Mouse (Mus musculus) liver, adult 2 months (tissue): ENCODE measurements around the gene Dusp2. TPM values are rescaled to one million over a fixed set of nuclear protein-coding genes. Genes with fewer than 3 reads are reported as not detected.

Experiments
- DNase-seq: peaks from one replicate; pipeline ENCODE4 v3.0.0-alpha.2; 2011; ENCODE audit warnings: low read depth, low spot score; ENCODE audit errors: extremely low read depth
- H3K27ac ChIP-seq: fragments of 200-500 bp; replicated peaks from 2 replicates; pipeline ENCODE4 v1.5.1; 2012; ENCODE audit warnings: low read depth, mild to moderate bottlenecking, control low read depth, inconsistent platforms, low read length; ENCODE audit not compliant: insufficient read depth
- H3K27me3 ChIP-seq: fragments of 200-500 bp; 2 replicates; pipeline ENCODE4 v1.6.1; 2012; ENCODE audit warnings: mild to moderate bottlenecking, moderate library complexity, low read length, inconsistent platforms; ENCODE audit not compliant: control insufficient read depth, insufficient read depth
- H3K36me3 ChIP-seq: fragments of 200-500 bp; 2 replicates; pipeline ENCODE4 v1.6.1; 2012; ENCODE audit warnings: low read length, inconsistent platforms; ENCODE audit not compliant: control insufficient read depth, insufficient read depth
- H3K4me1 ChIP-seq: fragments of 200-500 bp; 2 replicates; pipeline ENCODE4 v1.6.1; 2011; ENCODE audit warnings: low read length; ENCODE audit not compliant: control insufficient read depth, insufficient read depth
- H3K4me3 ChIP-seq: fragments of 200-500 bp; 2 replicates; pipeline ENCODE4 v1.5.1; 2011; ENCODE audit warnings: low read depth, mild to moderate bottlenecking, control low read depth, low read length, moderate library complexity; ENCODE audit not compliant: insufficient read depth
- H3K79me2 ChIP-seq: fragments of 200-500 bp; 2 replicates; pipeline ENCODE4 v1.6.1; 2012; ENCODE audit warnings: inconsistent platforms, mild to moderate bottlenecking, low read length, moderate library complexity; ENCODE audit not compliant: control insufficient read depth, insufficient read depth
- H3K9ac ChIP-seq: fragments of 200-500 bp; 2 replicates; pipeline ENCODE4 v1.6.1; 2012; ENCODE audit warnings: low read depth, mild to moderate bottlenecking, control low read depth, inconsistent platforms, low read length
- CTCF ChIP-seq: fragments of 200-500 bp; IDR thresholded peaks from 2 replicates; pipeline ENCODE4 v1.5.1; 2011; ENCODE audit warnings: low read depth, low read length, control low read depth
- POLR2A ChIP-seq: fragments of 200-500 bp; IDR thresholded peaks from 2 replicates; pipeline ENCODE4 v1.6.1; 2011; ENCODE audit warnings: low read length, control low read depth; ENCODE audit not compliant: insufficient read depth; ENCODE audit errors: extremely low read depth
- WGBS: fragments of 180-500 bp; shearing (Covaris S2); methylation state at CpG from one replicate; pipeline ENCODE4 v1.1.7; 2018; 5-methylcytosine and 5-hydroxymethylcytosine counted together
- polyA plus RNA-seq: library from polyadenylated mRNA; depleted of rRNA; stranded (reverse); fragments of >200 nt; gene quantifications from 2 replicates; pipeline ENCODE4 v1.2.3, GENCODE M21; 2012
- total RNA-seq: library from RNA; depleted of rRNA; stranded (reverse); fragments of >200 nt; gene quantifications from 2 replicates; pipeline ENCODE4 v1.2.3, GENCODE M21; 2014

Dusp2 gene
- total and polyA plus RNA-seq, 2 experiments = 0.37 to 0.83 TPM

DNA sequence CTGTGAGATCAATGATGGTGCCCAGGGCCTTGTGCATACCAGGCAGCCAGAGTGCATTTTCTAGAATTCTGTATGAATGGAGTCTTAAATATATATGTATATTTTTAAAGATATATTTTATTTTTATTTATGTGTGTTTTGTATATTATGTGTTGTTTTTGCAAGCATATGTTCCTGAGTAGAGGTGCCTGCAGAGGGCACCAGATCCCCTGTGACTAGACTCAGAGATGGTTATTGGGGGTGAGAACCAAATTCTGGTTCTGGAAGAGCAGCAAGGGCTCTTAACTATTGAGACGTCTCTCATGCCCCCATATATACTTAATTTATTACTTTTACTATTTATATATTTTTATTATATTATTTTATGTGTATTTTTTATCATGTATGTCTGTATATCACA is 24.8 kb upstream of the Dusp2 start:
- Histone ChIP-seq H3K4me3 (no peak overlapping the region), H3K9ac (no peak overlapping the region), H3K4me1 (peaks cover 2% of the 10 kb centered on the region; the same call in 1 of the 2 replicates), H3K79me2 (no peaks in the 10 kb centered on the region), H3K27ac (no peak overlapping the region), H3K36me3 (no peaks in the 10 kb centered on the region), H3K27me3 (no peaks in the 10 kb centered on the region)
- WGBS = 89% methylated on average over 1 of the region's 1 CpGs
- no peak for DNase-seq
- TF ChIP-seq POLR2A (no peak), CTCF (no peak)

DNA sequence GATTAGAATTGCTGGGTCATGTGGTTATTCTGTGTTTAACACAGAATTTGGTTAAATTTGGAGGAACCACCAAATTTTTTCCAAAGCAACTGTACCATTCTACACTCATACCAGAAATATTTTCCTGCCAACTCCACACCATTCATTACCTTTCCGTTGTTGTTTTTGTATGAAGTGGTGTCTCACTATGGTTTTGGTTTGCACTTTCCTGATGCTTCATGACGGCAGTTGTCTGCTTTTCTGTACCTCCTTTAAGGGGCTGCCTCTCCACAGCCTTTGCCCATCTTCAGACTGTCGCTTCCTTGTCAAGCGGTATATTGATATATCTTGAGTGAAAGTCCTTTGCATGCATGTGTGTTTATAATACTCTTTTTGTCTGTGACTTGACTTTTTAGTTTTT is 23.2 kb upstream of the Dusp2 start:
- TF ChIP-seq CTCF (no peak), POLR2A (no peak)
- H3K36me3 ChIP-seq = no peaks in the 10 kb centered on the region
- H3K4me3 ChIP-seq = no peak overlapping the region
- H3K9ac ChIP-seq = no peak overlapping the region
- WGBS = 95% methylated on average over 4 of the region's 4 CpGs
- H3K27me3 ChIP-seq = no peaks in the 10 kb centered on the region
- H3K79me2 ChIP-seq = no peaks in the 10 kb centered on the region
- no peak for DNase-seq
- peaks cover 2% of the 10 kb centered on the region; the same call in 1 of the 2 replicates for H3K4me1 ChIP-seq
- H3K27ac ChIP-seq = no peak overlapping the region

DNA sequence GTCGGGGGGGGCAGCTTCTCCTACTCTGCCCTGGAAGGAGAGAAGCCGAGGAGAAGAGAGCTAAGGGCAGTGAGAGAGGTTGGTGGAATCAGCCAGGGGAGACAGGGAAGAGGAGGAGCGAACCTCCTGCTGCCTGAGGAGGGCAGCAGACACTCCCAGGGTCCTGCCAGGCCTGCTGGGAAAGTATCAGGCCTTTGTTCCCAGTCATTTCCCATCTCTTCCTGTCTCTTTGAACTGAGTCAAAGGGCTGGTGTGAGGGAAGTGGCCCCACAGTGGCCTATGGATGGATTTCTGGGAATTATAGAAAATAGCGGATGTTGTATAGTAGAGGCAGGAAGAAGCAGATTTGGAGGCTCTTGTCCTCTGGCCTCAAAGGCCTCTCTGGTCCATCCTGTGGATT is 22.1 kb upstream of the Dusp2 start:
- DNase-seq = no peak
- WGBS = 75% methylated on average over 4 of the region's 4 CpGs

DNA sequence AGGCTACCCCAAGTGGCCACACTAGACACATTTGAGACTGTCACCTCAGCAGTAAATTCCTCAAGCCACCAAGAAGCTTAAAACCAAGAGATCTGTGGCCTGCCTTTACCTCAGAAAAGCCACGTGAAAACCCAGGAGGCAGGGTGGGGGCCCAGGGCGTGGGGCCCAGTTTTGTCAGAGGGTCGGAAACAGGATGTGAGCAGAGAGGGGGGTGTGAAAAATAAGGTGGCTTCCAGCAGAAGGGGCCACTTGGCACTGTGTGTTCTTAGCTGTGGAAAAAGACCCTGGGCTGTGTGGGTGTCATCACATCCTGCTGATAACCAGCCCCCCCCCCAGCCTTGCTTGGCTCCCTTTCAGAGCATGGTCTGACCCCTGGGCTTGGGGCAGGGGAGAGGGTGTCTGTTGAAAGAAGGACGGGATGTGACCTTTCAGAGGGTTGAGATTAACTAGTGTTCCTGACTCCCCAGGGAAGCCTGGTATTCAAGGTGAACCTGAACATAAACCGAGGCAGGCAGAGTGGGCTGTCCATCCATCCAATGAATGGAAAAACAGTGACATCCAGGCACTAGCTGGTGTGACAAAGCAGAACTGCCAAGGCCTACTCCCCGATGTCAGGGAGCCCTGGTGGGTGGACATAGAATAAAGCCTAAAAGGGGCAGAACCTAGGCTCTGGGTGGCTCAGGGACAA is 21.3 kb upstream of the Dusp2 start:
- Histone ChIP-seq H3K79me2 (no peaks in the 10 kb centered on the region), H3K27me3 (no peaks in the 10 kb centered on the region), H3K4me1 (peaks cover 2% of the 10 kb centered on the region; the same call in 1 of the 2 replicates), H3K36me3 (no peaks in the 10 kb centered on the region), H3K27ac (no peak overlapping the region), H3K4me3 (no peak overlapping the region), H3K9ac (no peak overlapping the region)
- TF ChIP-seq POLR2A (no peak), CTCF (no peak)
- 70% methylated on average over 6 of the region's 6 CpGs for WGBS
- no peak for DNase-seq

More for the DNA sequence above, 22.1 kb upstream of the Dusp2 start:
- no peak overlapping the region for H3K27ac ChIP-seq
- no peak overlapping the region for H3K9ac ChIP-seq
- TF ChIP-seq CTCF (peak; percentile 37), POLR2A (no peak)
- H3K79me2 ChIP-seq = no peaks in the 10 kb centered on the region
- H3K27me3 ChIP-seq = no peaks in the 10 kb centered on the region
- no peaks in the 10 kb centered on the region for H3K36me3 ChIP-seq
- H3K4me3 ChIP-seq = no peak overlapping the region
- H3K4me1 ChIP-seq = peaks cover 2% of the 10 kb centered on the region; the same call in 1 of the 2 replicates

DNA sequence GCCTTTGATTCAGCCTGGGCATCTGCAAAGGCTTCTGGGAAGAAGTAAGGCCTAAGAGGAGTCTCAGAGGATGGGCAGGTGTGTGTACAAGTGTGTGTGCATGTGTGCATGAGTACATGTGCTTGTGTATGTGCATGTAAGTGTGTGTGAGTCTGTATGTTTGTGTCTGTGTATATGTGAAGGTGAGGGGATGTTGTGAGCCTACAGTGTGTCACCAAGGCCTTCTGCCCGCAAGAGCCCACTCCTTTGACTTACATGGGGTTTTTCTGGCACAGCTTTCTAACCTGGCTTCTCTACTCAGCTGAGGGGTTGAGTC is 20.8 kb upstream of the Dusp2 start:
- peaks cover 2% of the 10 kb centered on the region; the same call in 1 of the 2 replicates for H3K4me1 ChIP-seq
- WGBS = 100% methylated on average over 1 of the region's 1 CpGs
- H3K36me3 ChIP-seq = no peaks in the 10 kb centered on the region
- no peak overlapping the region for H3K4me3 ChIP-seq
- no peak for DNase-seq
- H3K9ac ChIP-seq = no peak overlapping the region
- no peaks in the 10 kb centered on the region for H3K27me3 ChIP-seq
- no peak overlapping the region for H3K27ac ChIP-seq
- no peaks in the 10 kb centered on the region for H3K79me2 ChIP-seq
- no peak for TF ChIP-seq POLR2A
- no peak for TF ChIP-seq CTCF

DNA sequence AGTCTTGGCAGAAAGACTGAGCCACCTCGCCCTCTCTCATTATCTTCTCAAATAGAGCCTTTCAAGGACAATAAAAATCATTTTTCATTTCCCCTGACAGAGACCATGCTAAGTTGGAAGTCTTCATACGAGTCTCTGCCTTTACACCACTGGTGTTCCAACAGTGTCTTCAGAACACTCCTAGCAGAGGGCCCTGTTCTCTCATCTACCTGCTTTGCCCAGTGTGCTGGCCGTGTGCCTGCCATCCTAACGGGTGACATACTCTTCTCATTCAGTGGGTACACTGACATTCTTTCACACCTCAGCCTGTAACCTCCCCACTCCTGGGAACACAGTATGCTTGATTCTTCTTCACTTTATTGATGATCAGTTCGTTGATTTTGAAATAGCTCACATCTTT is 19.5 kb upstream of the Dusp2 start:
- Histone ChIP-seq H3K4me3 (no peak overlapping the region), H3K79me2 (no peaks in the 10 kb centered on the region), H3K4me1 (peaks cover 2% of the 10 kb centered on the region; the same call in 1 of the 2 replicates), H3K9ac (no peak overlapping the region), H3K36me3 (no peaks in the 10 kb centered on the region), H3K27ac (no peak overlapping the region), H3K27me3 (no peaks in the 10 kb centered on the region)
- DNase-seq = no peak
- TF ChIP-seq CTCF = no peak
- no peak for TF ChIP-seq POLR2A
- 86% methylated on average over 5 of the region's 5 CpGs for WGBS
